ENCODE assay signal across 18 mouse cellular contexts in the genomic region with DNA sequence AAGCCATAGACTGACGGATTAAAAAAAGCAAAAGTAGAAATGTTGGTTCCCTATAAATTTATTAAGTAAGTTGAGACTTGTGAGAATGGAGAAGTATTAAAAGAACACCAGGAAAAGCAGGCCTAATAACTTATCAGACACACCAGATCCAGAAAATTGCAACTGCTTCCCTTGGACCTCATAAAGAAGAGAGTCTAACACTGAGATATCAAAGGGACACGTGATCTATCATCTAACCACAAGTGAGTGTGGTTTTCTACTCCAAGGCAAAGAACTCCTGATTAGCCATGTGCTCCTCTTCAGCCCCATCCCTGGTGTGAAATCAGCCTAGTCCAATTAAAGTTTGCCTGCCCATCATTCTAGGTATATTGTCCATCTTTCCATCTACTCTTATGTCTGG.
"Had no signal": no experiment of that assay in that cellular context is flagged by ENCODE, and none has a peak within 500 bp of the region (broad histone marks: within the 10 kb centered on the region; RNA-seq: fewer than 3 reads in every experiment).

No protein-coding gene starts in this region.

- DNase-seq: kidney, adult 2 months; kidney, postnatal 25 days; layer of hippocampus, adult 9-11 months; lung, adult 2 months; right cerebral cortex, adult 18-20 months; right cerebral cortex, postnatal 14 days; right cerebral cortex, postnatal 4 days; spleen, adult 18-20 months; thymus, adult 18-20 months; thymus, postnatal 36 days had no signal

- H3K27me3 ChIP-seq: limb, embryonic 13.5 days; midbrain, embryonic 12.5 days; midbrain, embryonic 15.5 days; stomach, embryonic 15.5 days had no signal

- H3K4me1 ChIP-seq: limb, embryonic 10.5 days; limb, embryonic 13.5 days; midbrain, embryonic 12.5 days; midbrain, embryonic 15.5 days; stomach, embryonic 15.5 days had no signal

- H3K9me3 ChIP-seq: limb, embryonic 10.5 days; limb, embryonic 13.5 days; midbrain, embryonic 12.5 days; midbrain, embryonic 15.5 days; stomach, embryonic 15.5 days had no signal

- H3K9ac ChIP-seq: limb, embryonic 13.5 days; midbrain, embryonic 12.5 days; midbrain, embryonic 15.5 days; stomach, embryonic 15.5 days had no signal

- H3K27ac ChIP-seq: kidney, postnatal 0 days; layer of hippocampus, adult 2 months; limb, embryonic 10.5 days; limb, embryonic 13.5 days; midbrain, embryonic 12.5 days; midbrain, embryonic 15.5 days; stomach, embryonic 15.5 days had no signal

- H3K36me3 ChIP-seq: limb, embryonic 10.5 days; limb, embryonic 13.5 days; midbrain, embryonic 12.5 days; midbrain, embryonic 15.5 days; stomach, embryonic 15.5 days had no signal

- H3K4me3 ChIP-seq: layer of hippocampus, adult 2 months; limb, embryonic 10.5 days; limb, embryonic 13.5 days; midbrain, embryonic 12.5 days; midbrain, embryonic 15.5 days; stomach, embryonic 15.5 days had no signal

- H3K4me2 ChIP-seq: limb, embryonic 13.5 days; midbrain, embryonic 12.5 days; midbrain, embryonic 15.5 days; stomach, embryonic 15.5 days had no signal

- ATAC-seq: intestine, postnatal 0 days; midbrain, embryonic 15.5 days had no signal
